Comparison of ENCODE assay signal across 10 mouse cellular contexts in genomic region chr2:181602367-181602766, GRCm38 (mm10). TPM values are rescaled to one million over a fixed set of nuclear protein-coding genes. Genes with fewer than 3 reads are reported as not detected.
DNase-seq lines count a peak whose midpoint lies in the region; ATAC-seq and TF ChIP-seq lines count a peak whose summit lies in the region.
"Had no signal": no experiment of that assay in that cellular context is flagged by ENCODE, and none has a peak within 500 bp of the region (broad histone marks: within the 10 kb centered on the region; RNA-seq: fewer than 3 reads in every experiment).

No protein-coding gene starts in this region.

- H3K27me3 ChIP-seq in kidney, embryonic 15.5 days = no peaks in the 10 kb centered on the region; the same call in 1 of the 2 replicates
- H3K27me3 ChIP-seq in embryonic facial prominence, embryonic 12.5 days = peaks cover 24% of the 10 kb centered on the region
- peaks cover 4% of the 10 kb centered on the region; the same call in 1 of the 2 replicates for H3K27me3 ChIP-seq in intestine, embryonic 14.5 days (replicated peaks; ENCODE audit: control insufficient read depth, insufficient read depth, low read length)
- no peaks in the 10 kb centered on the region for H3K27me3 ChIP-seq in midbrain, postnatal 0 days (ENCODE audit: insufficient read depth, low read length)

- H3K4me2 ChIP-seq in kidney, embryonic 15.5 days = peak overlapping the region; percentile 81
- H3K4me2 ChIP-seq in embryonic facial prominence, embryonic 12.5 days (replicated peaks) = peak overlapping the region; percentile 81
- H3K4me2 ChIP-seq in intestine, embryonic 14.5 days (ENCODE audit: low read length) = peak overlapping the region; percentile 90
- H3K4me2 ChIP-seq in midbrain, postnatal 0 days (ENCODE audit: low read depth, low read length, poor library complexity, severe bottlenecking) = peak overlapping the region; percentile 55; the same call in 1 of the 2 replicates

- H3K27ac ChIP-seq in kidney, embryonic 15.5 days = no peak overlapping the region
- no peak overlapping the region for H3K27ac ChIP-seq in embryonic facial prominence, embryonic 12.5 days
- no peak overlapping the region for H3K27ac ChIP-seq in intestine, embryonic 14.5 days (ENCODE audit: low read depth)
- no peak overlapping the region for H3K27ac ChIP-seq in midbrain, postnatal 0 days (ENCODE audit: low read depth, low read length)

- peak overlapping the region; percentile 96 for H3K4me3 ChIP-seq in kidney, embryonic 15.5 days (replicated peaks)
- H3K4me3 ChIP-seq in embryonic facial prominence, embryonic 12.5 days = no peak overlapping the region; the same call in 1 of the 2 replicates
- no peak overlapping the region; the same call in 1 of the 2 replicates for H3K4me3 ChIP-seq in intestine, embryonic 14.5 days (ENCODE audit: low read depth, low read length)
- no peak overlapping the region for H3K4me3 ChIP-seq in midbrain, postnatal 0 days (ENCODE audit: low read depth, low read length)

- H3K9me3 ChIP-seq in kidney, embryonic 15.5 days (replicated peaks) = no peaks in the 10 kb centered on the region
- H3K9me3 ChIP-seq in embryonic facial prominence, embryonic 12.5 days = no peaks in the 10 kb centered on the region
- H3K9me3 ChIP-seq in intestine, embryonic 14.5 days (ENCODE audit: control insufficient read depth, low read length) = no peaks in the 10 kb centered on the region
- H3K9me3 ChIP-seq in midbrain, postnatal 0 days (ENCODE audit: low read length) = no peaks in the 10 kb centered on the region

- H3K36me3 ChIP-seq in kidney, embryonic 15.5 days = 0 out of 2 replicates have a peak, but pooled peaks cover 3% of the 10 kb centered on the region
- no peaks in the 10 kb centered on the region for H3K36me3 ChIP-seq in embryonic facial prominence, embryonic 12.5 days
- H3K36me3 ChIP-seq in intestine, embryonic 14.5 days (ENCODE audit: control insufficient read depth, insufficient read depth, low read length) = no peaks in the 10 kb centered on the region
- H3K36me3 ChIP-seq in midbrain, postnatal 0 days (ENCODE audit: insufficient read depth, low read length) = peaks cover under 1% of the 10 kb centered on the region; the same call in 1 of the 2 replicates

- no peak for DNase-seq in kidney, postnatal 25 days
- DNase-seq in intestine, embryonic 14.5 days (ENCODE audit: low spot score) = no peak
- no peak for DNase-seq in midbrain, postnatal 0 days (ENCODE audit: low spot score)
- no peak for DNase-seq in cerebellum, adult 9-10 months
- DNase-seq in left cerebral cortex, adult 8-10 months (ENCODE audit: low spot score in 2 of 2) = no peak
- DNase-seq in left cerebral cortex, postnatal 14 days (ENCODE audit: low spot score in 2 of 2) = no peak

- intact Hi-C loops in left cerebral cortex, postnatal 14 days (cut with DNase I) = no loop called here

- TF ChIP-seq CTCF in midbrain, postnatal 0 days (IDR thresholded peaks at IDR 0.05) = no peak

- H3K4me1 ChIP-seq in kidney, embryonic 15.5 days = peaks cover 43% of the 10 kb centered on the region
- peaks cover 12% of the 10 kb centered on the region for H3K4me1 ChIP-seq in embryonic facial prominence, embryonic 12.5 days
- peaks cover 23% of the 10 kb centered on the region for H3K4me1 ChIP-seq in intestine, embryonic 14.5 days (replicated peaks; ENCODE audit: control insufficient read depth, insufficient read depth, low read length)
- H3K4me1 ChIP-seq in midbrain, postnatal 0 days (ENCODE audit: insufficient read depth, low read length) = peaks cover 8% of the 10 kb centered on the region; the same call in 1 of the 2 replicates

- 78% methylated on average over 4 of the region's 4 CpGs for WGBS in kidney, embryonic 15.5 days
- WGBS in embryonic facial prominence, embryonic 12.5 days = 74% methylated on average over 4 of the region's 4 CpGs
- WGBS in intestine, embryonic 14.5 days = 71% methylated on average over 4 of the region's 4 CpGs
- 76% methylated on average over 4 of the region's 4 CpGs for WGBS in midbrain, postnatal 0 days

- ATAC-seq in kidney, embryonic 15.5 days (replicated peaks; ENCODE audit: low FRiP score) = no peak
- no peak for ATAC-seq in embryonic facial prominence, embryonic 12.5 days (ENCODE audit: insufficient number of reproducible peaks, insufficient read depth, low FRiP score, low TSS enrichment)
- no peak for ATAC-seq in intestine, embryonic 14.5 days (replicated peaks; ENCODE audit: low FRiP score, low TSS enrichment, low read depth)
- ATAC-seq in midbrain, postnatal 0 days (ENCODE audit: low FRiP score) = no peak

- H3K9ac ChIP-seq in kidney, embryonic 15.5 days = no peak overlapping the region
- H3K9ac ChIP-seq in embryonic facial prominence, embryonic 12.5 days = no peak overlapping the region
- peak overlapping the region; percentile 87; the same call in 1 of the 2 replicates for H3K9ac ChIP-seq in intestine, embryonic 14.5 days (ENCODE audit: low read length)
- H3K9ac ChIP-seq in midbrain, postnatal 0 days (replicated peaks; ENCODE audit: low read length, poor library complexity, severe bottlenecking) = no peak overlapping the region

RNA-seq across cellular contexts. Expression of gene Samd10, which starts 3.4 kb away (rescaled TPM):
- 24.6 and 26.3 TPM in 2 replicates for polyA plus RNA-seq in kidney, embryonic 15.5 days (2015; fragmentation: Nextera tagmentation; extraction: Ambion mirVana)
- polyA plus RNA-seq in embryonic facial prominence, embryonic 12.5 days (2016; fragmentation: Nextera tagmentation; extraction: Ambion mirVana) = 16.4 and 17.9 TPM in 2 replicates
- 25.4 and 26.4 TPM in 2 replicates for polyA plus RNA-seq in intestine, embryonic 14.5 days (2014; fragmentation: Nextera tagmentation; extraction: Ambion mirVana)
- 140 and 142 TPM in 2 replicates for total RNA-seq in midbrain, postnatal 0 days (2014; rRNA removed)
- 174 and 179 TPM in 2 replicates for polyA plus RNA-seq in midbrain, postnatal 0 days (2015; fragmentation: Nextera tagmentation; extraction: Ambion mirVana)
- 10 to 100 TPM; 19.6 to 22.3 (median 21.6) TPM for total RNA-seq in left cerebral cortex, adult 8-10 months (2022)
- 10 to 100 TPM; 20.2 to 22.0 TPM for total RNA-seq in left cerebral cortex, postnatal 14 days (2021)

RNA-seq across cellular contexts. Expression of gene Zfp512b, which starts 9.8 kb away (rescaled TPM):
- 43.1 and 51.6 TPM in 2 replicates for polyA plus RNA-seq in kidney, embryonic 15.5 days (2015; fragmentation: Nextera tagmentation; extraction: Ambion mirVana)
- 95.3 and 101 TPM in 2 replicates for polyA plus RNA-seq in embryonic facial prominence, embryonic 12.5 days (2016; fragmentation: Nextera tagmentation; extraction: Ambion mirVana)
- polyA plus RNA-seq in intestine, embryonic 14.5 days (2014; fragmentation: Nextera tagmentation; extraction: Ambion mirVana) = 35.0 TPM in 2 replicates
- 60.0 and 85.1 TPM in 2 replicates for total RNA-seq in midbrain, postnatal 0 days (2014; rRNA removed)
- polyA plus RNA-seq in midbrain, postnatal 0 days (2015; fragmentation: Nextera tagmentation; extraction: Ambion mirVana) = 81.1 and 99.7 TPM in 2 replicates
- 10 to 100 TPM; 68.9 to 94.3 (median 77.1) TPM for total RNA-seq in left cerebral cortex, adult 8-10 months (2022)
- total RNA-seq in left cerebral cortex, postnatal 14 days (2021) = 100 to 1,000 TPM; 112 to 121 TPM

RNA-seq across cellular contexts. Expression of gene Prpf6, which starts 10.7 kb away (rescaled TPM):
- 67.4 and 69.5 TPM in 2 replicates for polyA plus RNA-seq in kidney, embryonic 15.5 days (2015; fragmentation: Nextera tagmentation; extraction: Ambion mirVana)
- polyA plus RNA-seq in embryonic facial prominence, embryonic 12.5 days (2016; fragmentation: Nextera tagmentation; extraction: Ambion mirVana) = 74.4 and 74.8 TPM in 2 replicates
- polyA plus RNA-seq in intestine, embryonic 14.5 days (2014; fragmentation: Nextera tagmentation; extraction: Ambion mirVana) = 53.6 and 59.9 TPM in 2 replicates
- total RNA-seq in midbrain, postnatal 0 days (2014; rRNA removed) = 34.4 and 39.3 TPM in 2 replicates
- polyA plus RNA-seq in midbrain, postnatal 0 days (2015; fragmentation: Nextera tagmentation; extraction: Ambion mirVana) = 40.5 and 40.6 TPM in 2 replicates
- total RNA-seq in left cerebral cortex, adult 8-10 months (2022) = 10 to 100 TPM; 54.0 to 60.9 (median 56.7) TPM
- total RNA-seq in left cerebral cortex, postnatal 14 days (2021) = 10 to 100 TPM; 48.3 to 51.3 TPM

RNA-seq across cellular contexts. Expression of gene Uckl1, which starts 17.7 kb away (rescaled TPM):
- 50.7 and 59.0 TPM in 2 replicates for polyA plus RNA-seq in kidney, embryonic 15.5 days (2015; fragmentation: Nextera tagmentation; extraction: Ambion mirVana)
- polyA plus RNA-seq in embryonic facial prominence, embryonic 12.5 days (2016; fragmentation: Nextera tagmentation; extraction: Ambion mirVana) = 39.0 and 45.1 TPM in 2 replicates
- polyA plus RNA-seq in intestine, embryonic 14.5 days (2014; fragmentation: Nextera tagmentation; extraction: Ambion mirVana) = 62.8 and 65.1 TPM in 2 replicates
- total RNA-seq in midbrain, postnatal 0 days (2014; rRNA removed) = 49.8 and 63.9 TPM in 2 replicates
- 45.2 and 52.7 TPM in 2 replicates for polyA plus RNA-seq in midbrain, postnatal 0 days (2015; fragmentation: Nextera tagmentation; extraction: Ambion mirVana)
- total RNA-seq in left cerebral cortex, adult 8-10 months (2022) = 10 to 100 TPM; 53.5 to 80.6 (median 63.6) TPM
- 10 to 100 TPM; 41.2 to 42.9 TPM for total RNA-seq in left cerebral cortex, postnatal 14 days (2021)

RNA-seq across cellular contexts. Expression of gene Gm29797, which starts 54.5 kb away (rescaled TPM):
- 0.21 TPM in 1 of 2 replicates, not detected in the other for polyA plus RNA-seq in kidney, embryonic 15.5 days (2015; fragmentation: Nextera tagmentation; extraction: Ambion mirVana)
- polyA plus RNA-seq in embryonic facial prominence, embryonic 12.5 days (2016; fragmentation: Nextera tagmentation; extraction: Ambion mirVana) = 0.32 TPM in 1 of 2 replicates, not detected in the other
- 1.2 and 2.5 TPM in 2 replicates for polyA plus RNA-seq in intestine, embryonic 14.5 days (2014; fragmentation: Nextera tagmentation; extraction: Ambion mirVana)
- total RNA-seq in midbrain, postnatal 0 days (2014; rRNA removed) = not detected in 2 replicates
- polyA plus RNA-seq in midbrain, postnatal 0 days (2015; fragmentation: Nextera tagmentation; extraction: Ambion mirVana) = not detected in 2 replicates
- total RNA-seq in left cerebral cortex, adult 8-10 months (2022) = 1 to 10 TPM in 1 of 4 experiments, under 1 TPM in 2, not detected in 1; 0.53 to 1.2 (median 0.62) TPM
- total RNA-seq in left cerebral cortex, postnatal 14 days (2021) = under 1 TPM in 1 of 2 experiments, not detected in 1; 0.78 TPM
- total RNA-seq: gastrocnemius, adult 18-20 months had no signal
- polyA plus RNA-seq: macrophage had no signal
